Mouse (Mus musculus): ENCODE results near the gene Pheta1.

Gene Pheta1
- long read RNA-seq, experiment 1, transcript Pheta1-201 (4 exons, 2,368 nt): major isoform, 7 of 7 reads
- long read RNA-seq, experiment 1, partial matches to known transcripts: 0 of 7 reads
- long read RNA-seq, experiment 1, other reads (novel, unspliced or antisense): 0 of 7 reads
- long read RNA-seq, experiment 2, transcript Pheta1-201 (4 exons, 2,368 nt): major isoform, 6 of 8 reads
- long read RNA-seq, experiment 2, partial matches to known transcripts: 1 of 8 reads
- long read RNA-seq, experiment 2, other reads (novel, unspliced or antisense): 1 of 8 reads

DNA sequence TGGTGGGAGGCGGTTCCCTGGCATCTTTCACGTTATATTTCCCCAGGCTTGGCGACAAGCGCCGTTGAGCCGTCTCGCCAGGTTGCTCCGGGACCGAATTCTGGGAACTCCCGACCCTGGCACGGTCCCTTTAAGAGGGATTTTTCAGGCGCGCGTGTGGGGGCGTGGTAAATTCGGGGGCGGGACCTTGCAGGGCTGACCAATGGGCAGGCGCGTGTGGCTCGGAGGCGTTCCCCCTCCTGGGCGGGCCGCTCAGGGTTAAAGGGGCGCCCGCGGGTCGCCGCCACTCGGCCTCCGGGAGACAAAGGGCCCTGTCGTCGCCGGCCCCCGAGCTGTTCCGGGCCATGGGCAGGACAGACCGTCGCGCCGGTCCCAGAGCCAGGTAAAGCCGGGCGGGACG, at the start of gene Pheta1:
TSS of gene Pheta1 (plus strand) at position 242 of the 400 bp plus-strand sequence.
- intact Hi-C loops (cut with DNase I): loop anchor here (5.0 to 10.0 kb wide), 2 partner anchors 54 to 136 kb away; partner anchors contain the start of gene Atxn2

DNA sequence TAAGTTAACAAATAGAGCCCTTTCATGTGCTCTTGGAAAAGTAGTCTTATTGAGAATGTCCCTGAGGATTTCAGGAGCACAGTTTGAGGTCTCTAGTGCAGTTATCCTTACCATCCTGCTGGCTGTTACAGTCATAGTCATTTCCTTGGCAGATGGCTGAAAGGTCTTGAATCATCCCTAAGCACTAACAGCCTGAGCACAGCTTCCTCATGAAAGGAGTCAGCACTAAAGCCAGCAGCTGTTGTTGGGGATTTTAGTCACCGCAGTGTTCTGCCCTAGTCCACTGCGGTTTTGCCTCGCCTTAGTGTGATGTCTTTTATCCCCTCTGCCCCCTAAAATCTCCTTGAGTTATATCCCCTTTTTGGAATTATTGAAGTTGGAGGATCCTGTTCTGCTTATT, 41.6 kb upstream of the Pheta1 start:
- intact Hi-C loops (cut with DNase I): no loop called here

- intact Hi-C loops (cut with DNase I): no loop called here
These were observed 40.6 kb upstream of the Pheta1 start for GRCm38 (mm10) chr5:121808202-121808601.

DNA sequence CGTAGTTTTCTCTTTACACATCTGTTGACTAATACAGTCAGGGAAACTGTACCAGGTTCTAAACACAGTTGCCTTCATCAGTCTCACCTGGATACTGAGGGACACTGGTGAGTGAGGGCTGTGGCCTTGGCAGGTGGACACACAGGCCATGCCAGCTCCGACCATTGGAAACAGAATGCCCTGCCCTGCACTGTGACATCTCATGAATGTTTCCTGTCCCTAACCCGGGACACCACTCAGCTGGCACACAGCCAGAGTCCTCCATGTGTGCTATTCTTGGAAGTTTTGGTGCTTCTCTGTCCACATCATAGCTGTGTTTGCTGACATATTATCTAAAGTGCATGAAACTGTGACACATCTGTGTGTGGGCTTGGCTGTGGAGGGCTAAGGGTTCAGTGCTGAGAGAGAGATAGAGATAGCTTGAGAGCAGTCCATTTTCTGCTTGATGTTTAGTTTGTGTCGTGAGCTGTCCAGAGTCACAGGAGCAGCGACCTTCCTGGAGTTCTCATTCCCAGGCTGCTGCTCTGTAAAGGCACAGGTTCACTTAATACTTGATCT, 39.0 kb upstream of the Pheta1 start:
- intact Hi-C loops (cut with DNase I): no loop called here

- intact Hi-C loops (cut with DNase I): no loop called here
These were observed 38.2 kb upstream of the Pheta1 start for GRCm38 (mm10) chr5:121810331-121811151.

DNA sequence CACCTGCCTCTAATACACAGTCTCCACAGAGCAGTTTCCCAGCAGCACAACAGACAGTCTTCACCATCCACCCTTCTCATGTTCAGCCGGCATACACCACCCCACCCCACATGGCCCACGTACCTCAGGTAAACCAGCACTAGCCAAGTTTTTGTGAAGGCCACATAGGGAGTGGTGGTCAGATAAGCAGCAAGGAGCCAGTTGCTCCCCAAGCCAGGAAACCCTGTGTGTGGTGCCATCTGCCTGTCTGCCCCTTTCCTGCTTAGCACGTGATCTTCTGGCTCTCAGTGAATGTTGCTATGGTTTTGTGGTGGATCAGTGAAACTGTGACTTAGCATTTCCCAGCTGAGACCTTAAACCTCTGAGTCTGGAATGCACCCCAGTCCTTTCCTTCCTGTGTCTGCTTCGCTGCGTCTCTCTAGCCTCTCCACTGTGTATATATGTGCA, 37.3 kb upstream of the Pheta1 start:
- intact Hi-C loops (cut with DNase I): no loop called here

- intact Hi-C loops (cut with DNase I): no loop called here
These were observed 36.1 kb upstream of the Pheta1 start for GRCm38 (mm10) chr5:121812526-121813243.

- intact Hi-C loops (cut with DNase I): loop anchor here (2.0 kb wide), 1 partner anchor 29 kb away; no protein-coding TSS in a partner anchor
These were observed 35.0 kb upstream of the Pheta1 start for GRCm38 (mm10) chr5:121813744-121814143.

DNA sequence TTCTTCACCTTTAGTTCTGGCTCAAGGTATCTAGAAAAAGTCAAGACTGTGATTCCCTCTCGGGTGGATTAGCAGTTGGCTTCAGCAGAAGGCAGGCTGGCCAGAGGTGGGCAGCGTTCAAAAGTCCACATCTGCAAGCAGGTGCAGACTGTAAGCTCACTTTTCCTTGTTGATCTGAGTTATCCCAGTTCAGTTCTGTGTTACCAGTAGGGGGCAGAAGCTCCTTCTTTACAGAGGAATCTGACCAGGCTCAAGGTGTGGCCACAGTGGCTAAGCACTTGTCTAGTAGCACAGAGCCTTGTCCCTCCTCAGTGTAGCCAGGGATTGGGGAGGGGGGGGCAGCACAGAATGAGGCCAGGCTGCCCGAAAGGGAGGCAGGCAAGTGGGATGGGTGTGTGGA, 33.7 kb upstream of the Pheta1 start:
- intact Hi-C loops (cut with DNase I): loop anchor here (2.0 kb wide), 1 partner anchor 28 kb away; no protein-coding TSS in a partner anchor

DNA sequence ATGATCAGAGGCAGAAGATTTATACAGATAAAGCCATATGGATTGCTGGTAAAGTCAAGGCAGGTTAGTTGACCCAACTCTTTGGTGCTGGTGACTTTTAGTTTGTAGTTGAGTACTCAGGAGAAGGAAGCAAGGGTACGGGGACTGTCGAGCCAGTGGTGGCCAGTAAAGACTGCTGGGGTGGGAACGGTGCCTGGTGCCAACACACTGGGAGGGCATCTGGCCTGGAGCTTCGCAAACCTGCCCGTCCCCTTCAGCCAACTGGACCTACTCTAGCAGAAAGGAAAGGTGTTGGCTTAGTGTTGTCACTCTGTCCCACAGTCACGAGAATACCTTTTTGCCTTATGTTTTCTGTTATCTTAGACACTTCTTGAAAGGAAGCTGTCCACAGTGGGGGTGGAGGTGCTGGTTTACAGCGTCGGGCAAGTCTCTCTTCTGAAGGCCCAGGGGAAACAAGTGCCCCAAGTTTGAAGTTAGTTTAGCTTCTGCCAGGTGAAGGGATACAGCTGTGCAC, 32.9 kb upstream of the Pheta1 start:
- intact Hi-C loops (cut with DNase I): loop anchor here (2.0 kb wide), 1 partner anchor 27 kb away; no protein-coding TSS in a partner anchor

- intact Hi-C loops (cut with DNase I): no loop called here
These were observed 32.2 kb upstream of the Pheta1 start for GRCm38 (mm10) chr5:121816611-121817010.

GRCm38 (mm10) chr5:121817551-121817950, 31.2 kb upstream of the Pheta1 start:
- intact Hi-C loops (cut with DNase I): no loop called here

DNA sequence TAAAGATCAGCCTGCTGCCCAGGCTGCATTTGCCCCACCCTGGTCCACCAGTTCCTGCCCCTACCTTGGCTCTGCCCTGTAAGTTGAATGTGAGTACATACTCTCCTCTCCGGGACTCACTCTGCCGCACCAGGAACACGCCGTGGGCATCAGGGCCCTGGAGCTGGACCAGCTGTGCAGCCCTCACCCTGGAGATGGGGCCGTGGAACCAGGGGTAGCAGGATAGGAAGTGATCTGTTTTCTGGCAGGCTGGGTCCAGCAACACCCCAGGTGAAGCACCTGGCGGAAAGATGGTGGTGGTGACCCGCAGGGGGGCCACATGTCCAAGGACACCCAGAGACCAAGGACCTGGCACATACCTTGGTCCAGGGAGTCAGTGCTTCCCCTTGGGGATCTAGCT, 30.4 kb upstream of the Pheta1 start:
- intact Hi-C loops (cut with DNase I): no loop called here

DNA sequence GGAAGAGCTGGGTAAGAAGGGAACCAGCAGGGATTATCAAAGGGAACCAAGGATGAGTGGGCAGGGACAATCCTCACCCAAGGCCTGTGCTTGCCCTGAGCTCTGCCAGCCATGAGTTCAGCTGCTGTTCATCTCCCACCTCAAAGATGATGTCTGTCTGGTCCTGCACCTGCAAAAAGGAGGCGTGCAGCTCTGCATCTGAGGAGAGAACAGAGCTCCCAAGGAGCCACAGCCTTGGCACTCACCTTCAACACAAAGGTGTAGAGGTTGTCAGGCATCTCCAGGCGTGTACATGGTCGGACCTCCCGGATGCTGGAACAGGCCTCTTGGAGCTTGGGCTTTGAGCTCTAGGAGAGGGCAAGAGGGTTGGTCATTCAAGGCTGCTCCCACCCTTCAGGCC, 29.9 kb upstream of the Pheta1 start:
- intact Hi-C loops (cut with DNase I): no loop called here

DNA sequence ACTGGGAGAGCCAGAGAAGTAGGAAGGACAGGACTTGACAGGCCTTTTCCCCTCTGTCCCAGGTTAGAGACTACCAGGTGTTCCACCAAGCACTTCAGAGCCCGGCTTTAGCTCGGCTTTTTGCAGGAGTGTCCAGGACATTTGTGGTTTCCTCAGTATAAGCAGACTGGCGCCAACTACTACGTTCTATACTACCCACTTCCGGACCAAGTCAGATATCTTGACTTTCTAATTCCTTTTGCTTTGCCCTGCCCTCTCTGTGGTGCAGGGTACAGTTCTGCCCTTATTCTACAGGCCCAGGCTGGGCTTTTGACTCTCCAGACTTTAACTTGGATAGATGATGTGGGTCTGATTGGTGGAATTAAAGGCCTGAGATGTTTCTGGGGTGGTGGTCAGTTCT, 29.2 kb upstream of the Pheta1 start:
- intact Hi-C loops (cut with DNase I): no loop called here

- intact Hi-C loops (cut with DNase I): no loop called here
These were observed 28.6 kb upstream of the Pheta1 start for GRCm38 (mm10) chr5:121820161-121820560.

DNA sequence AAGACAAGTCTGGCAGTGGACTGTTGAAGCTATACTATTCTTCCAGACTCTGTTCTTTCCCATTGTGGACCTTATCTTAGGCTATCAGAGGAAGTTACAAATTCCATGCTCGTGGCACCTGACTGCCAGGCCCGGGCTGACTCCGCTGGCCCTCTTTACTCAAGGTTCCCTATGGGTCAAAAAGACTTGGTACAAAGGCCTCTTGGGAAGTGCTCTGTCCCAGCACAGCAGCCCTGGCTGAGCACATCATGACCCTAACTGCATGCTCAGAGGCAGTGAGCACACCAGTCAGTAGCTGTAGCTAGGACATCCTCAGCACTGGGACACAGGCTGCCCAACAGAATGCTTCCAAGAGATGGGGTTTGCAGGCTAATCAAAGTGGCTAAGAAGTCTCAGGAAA, 28.1 kb upstream of the Pheta1 start:
- intact Hi-C loops (cut with DNase I): no loop called here

DNA sequence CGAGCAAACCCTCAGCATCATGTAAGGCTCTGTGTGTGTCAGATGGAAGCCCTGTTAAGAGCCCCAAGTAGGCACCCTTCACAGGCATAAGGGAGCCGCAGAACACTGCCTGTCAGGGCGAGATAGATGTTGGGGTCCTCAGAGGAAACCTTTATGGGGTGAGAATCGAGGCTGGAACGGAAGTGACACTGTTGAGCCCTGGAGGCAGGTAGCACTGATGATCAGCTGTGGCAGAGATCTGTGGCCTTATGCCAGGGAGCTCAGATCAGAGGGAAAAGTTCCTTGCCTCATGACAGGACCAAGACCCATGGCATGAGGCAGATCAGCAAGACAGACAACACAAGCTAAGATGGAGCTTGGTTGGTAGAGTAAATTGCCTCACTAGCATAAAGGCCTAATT, 27.7 kb upstream of the Pheta1 start:
- intact Hi-C loops (cut with DNase I): no loop called here

DNA sequence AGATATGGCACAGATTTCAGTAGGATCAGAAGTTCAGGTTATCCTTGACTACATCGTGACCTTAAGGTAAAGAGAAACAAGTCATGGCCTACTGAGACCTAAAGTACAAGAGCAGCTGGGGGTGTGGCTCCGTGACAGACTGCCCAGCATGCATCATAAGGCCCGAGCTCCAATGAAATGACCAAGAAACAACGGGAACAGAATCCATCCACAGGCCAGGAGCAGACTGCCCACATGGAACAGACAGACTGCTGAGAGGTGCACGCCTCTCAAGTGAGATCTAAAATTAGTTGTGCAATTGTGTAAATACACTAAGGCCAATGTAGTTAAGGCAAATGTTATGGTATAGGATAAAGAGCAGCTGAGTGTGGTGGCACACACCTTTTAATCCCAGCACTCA, 27.2 kb upstream of the Pheta1 start:
- intact Hi-C loops (cut with DNase I): no loop called here

GRCm38 (mm10) chr5:121822786-121823505, 25.8 kb upstream of the Pheta1 start:
- intact Hi-C loops (cut with DNase I): no loop called here
